Mouse (Mus musculus) ES-Bruce4 (cell line): Measurements from ENCODE around the gene Mllt3. TPM values are rescaled to one million over a fixed set of nuclear protein-coding genes. Genes with fewer than 3 reads are reported as not detected.

Experiments used
- H3K27ac ChIP-seq: 2 replicates; pipeline ENCODE4 v1.5.1; 2012; ENCODE audit warnings: low read length, inconsistent platforms; ENCODE audit not compliant: insufficient read depth
- H3K27me3 ChIP-seq: 2 replicates; pipeline ENCODE4 v1.6.1; 2012; ENCODE audit warnings: mild to moderate bottlenecking, low read length, inconsistent platforms; ENCODE audit not compliant: control insufficient read depth, poor library complexity, insufficient read depth, severe bottlenecking
- H3K36me3 ChIP-seq: 2 replicates; pipeline ENCODE4 v1.6.1; 2012; ENCODE audit warnings: inconsistent platforms, mild to moderate bottlenecking, low read length, moderate library complexity; ENCODE audit not compliant: control insufficient read depth, poor library complexity, insufficient read depth, severe bottlenecking
- H3K4me1 ChIP-seq: one replicate; pipeline ENCODE4 v1.8.1; 2011; ENCODE audit warnings: low read length; ENCODE audit not compliant: control insufficient read depth, insufficient read depth
- H3K4me3 ChIP-seq: 2 replicates; pipeline ENCODE4 v1.5.1; 2011; ENCODE audit warnings: low read depth, mild to moderate bottlenecking, low read length
- H3K9ac ChIP-seq: 2 replicates; pipeline ENCODE4 v1.6.1; 2012; ENCODE audit warnings: low read depth, mild to moderate bottlenecking, inconsistent platforms; ENCODE audit not compliant: poor library complexity, severe bottlenecking
- H3K9me3 ChIP-seq: replicated peaks from 2 replicates; pipeline ENCODE4 v1.6.1; 2012; ENCODE audit warnings: mild to moderate bottlenecking, low read length, inconsistent platforms; ENCODE audit not compliant: control insufficient read depth, poor library complexity, insufficient read depth, severe bottlenecking
- CTCF ChIP-seq: IDR thresholded peaks from one replicate; pipeline ENCODE4 v1.8.1; 2011; ENCODE audit warnings: low read depth, low read length
- EP300 ChIP-seq: IDR thresholded peaks from 2 replicates; pipeline ENCODE4 v1.6.1; 2011; ENCODE audit warnings: low read depth, low read length; ENCODE audit not compliant: insufficient read depth
- POLR2A ChIP-seq: IDR thresholded peaks from one replicate; pipeline ENCODE4 v1.8.1; 2011; ENCODE audit warnings: low read length; ENCODE audit not compliant: insufficient read depth
- polyA plus RNA-seq: library from polyadenylated mRNA; stranded (reverse); fragments of >200 nt; gene quantifications from 2 replicates; pipeline ENCODE4 v1.2.4, GENCODE M21; 2011; ENCODE audit warnings: low read depth; ENCODE audit not compliant: missing spikeins, insufficient read depth, insufficient read length

Mllt3 gene
- polyA plus RNA-seq, 1 experiment = 19.2 TPM

DNA sequence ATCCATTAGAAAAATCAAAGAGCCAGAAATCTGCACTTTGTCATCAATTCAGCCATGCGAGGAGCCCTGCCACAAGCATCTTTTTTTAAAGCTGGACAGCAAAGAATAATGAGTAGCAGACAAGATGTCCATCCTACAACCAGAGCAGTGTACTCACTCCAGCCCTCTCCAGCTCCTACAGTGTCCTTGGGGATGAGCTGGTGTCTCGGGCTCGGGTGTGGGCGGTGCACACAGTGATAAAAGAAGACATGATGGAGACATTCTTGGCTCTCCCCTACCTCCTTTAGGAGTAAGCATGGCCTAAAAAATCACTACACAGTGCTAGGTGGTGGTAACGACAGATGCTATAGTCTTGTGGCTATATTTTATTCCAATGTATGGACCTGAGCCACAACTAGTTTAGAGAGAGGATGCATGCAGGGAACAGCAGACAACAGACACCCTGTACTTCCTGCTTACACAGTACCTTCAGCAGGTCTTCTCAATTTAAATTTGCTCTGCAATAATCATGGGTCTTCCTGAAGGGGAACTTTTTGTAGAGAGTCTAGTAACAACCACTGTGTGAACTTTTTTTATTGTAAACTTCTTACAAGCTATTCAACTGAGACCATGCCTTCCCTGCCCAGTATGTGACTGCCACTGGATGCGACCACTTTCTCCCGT, 78.6 kb downstream of the Mllt3 start:
- Histone ChIP-seq H3K27me3 (no peaks in the 10 kb centered on the region), H3K36me3 (no peaks in the 10 kb centered on the region), H3K9ac (no peak overlapping the region), H3K27ac (no peak overlapping the region), H3K9me3 (no peaks in the 10 kb centered on the region), H3K4me3 (no peak overlapping the region), H3K4me1 (no peaks in the 10 kb centered on the region)
- TF ChIP-seq POLR2A (no peak), EP300 (no peak), CTCF (no peak)

DNA sequence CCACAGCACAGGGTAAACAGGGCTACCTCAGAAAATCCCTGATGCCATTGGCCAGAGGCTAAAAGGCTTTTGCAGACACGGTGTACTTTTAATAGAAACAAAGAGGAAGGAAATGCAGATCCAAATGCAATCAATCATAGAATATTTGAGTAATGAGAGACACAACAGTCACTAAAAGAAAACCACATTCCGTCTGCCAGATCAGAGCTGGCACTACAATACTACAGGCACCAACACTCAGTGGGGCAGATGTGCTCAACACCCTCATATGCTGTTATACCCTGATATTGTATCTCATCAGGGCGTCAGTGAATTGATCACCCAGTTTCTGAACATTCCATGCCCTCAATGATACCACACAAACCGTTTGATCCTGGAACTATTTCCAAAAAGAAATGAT, 79.4 kb downstream of the Mllt3 start:
- TF ChIP-seq EP300 (no peak), POLR2A (no peak), CTCF (no peak)
- H3K9me3 ChIP-seq = no peaks in the 10 kb centered on the region

DNA sequence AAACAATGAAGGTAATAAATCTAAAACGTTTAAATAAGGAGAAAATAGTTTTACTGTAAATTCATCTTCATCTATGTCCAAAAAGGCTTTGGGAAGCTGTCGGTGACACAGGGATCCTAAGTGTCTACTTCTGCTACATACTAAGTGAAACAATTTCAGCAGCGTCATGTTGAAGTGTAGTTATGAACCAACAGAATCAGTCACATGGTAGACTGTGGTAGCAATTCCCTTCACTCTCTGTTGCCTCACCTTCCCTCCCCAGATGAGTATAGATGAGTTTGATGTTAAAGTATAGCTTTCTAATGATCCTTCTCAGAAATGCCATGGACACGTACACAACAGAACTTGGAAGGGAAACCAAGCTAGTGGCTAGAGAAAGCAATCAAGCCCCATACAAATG, 79.9 kb downstream of the Mllt3 start:
- Histone ChIP-seq H3K27ac (no peak overlapping the region), H3K36me3 (no peaks in the 10 kb centered on the region), H3K4me1 (no peaks in the 10 kb centered on the region), H3K27me3 (no peaks in the 10 kb centered on the region), H3K9me3 (no peaks in the 10 kb centered on the region), H3K9ac (no peak overlapping the region), H3K4me3 (no peak overlapping the region)
- TF ChIP-seq CTCF (no peak), POLR2A (no peak), EP300 (no peak)

More for the DNA sequence above, 79.4 kb downstream of the Mllt3 start:
- Histone ChIP-seq H3K27ac (no peak overlapping the region), H3K36me3 (no peaks in the 10 kb centered on the region), H3K4me1 (no peaks in the 10 kb centered on the region), H3K4me3 (no peak overlapping the region), H3K9ac (no peak overlapping the region), H3K27me3 (no peaks in the 10 kb centered on the region)

DNA sequence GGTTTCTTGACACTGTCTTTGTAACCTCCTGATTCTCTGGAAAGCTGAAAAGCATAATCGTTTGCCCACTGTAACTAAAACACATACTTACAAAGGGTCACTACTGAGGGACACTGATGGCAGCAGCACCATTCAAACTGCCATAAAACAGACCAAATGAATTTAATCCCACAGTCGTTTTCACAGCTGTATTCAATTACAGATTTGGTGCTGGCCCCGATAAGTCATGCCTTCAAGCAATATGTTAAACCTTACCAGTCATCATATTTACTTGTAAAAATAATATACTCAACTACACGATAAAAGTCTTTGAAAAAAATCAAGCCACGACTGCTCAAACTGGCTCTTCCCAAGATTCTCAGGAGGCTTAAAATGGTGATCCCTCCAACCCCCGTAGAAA, 83.7 kb downstream of the Mllt3 start:
- H3K9me3 ChIP-seq = no peaks in the 10 kb centered on the region
- no peak for TF ChIP-seq EP300
- TF ChIP-seq POLR2A = no peak
- TF ChIP-seq CTCF = no peak
- H3K4me1 ChIP-seq = no peaks in the 10 kb centered on the region
- no peak overlapping the region for H3K9ac ChIP-seq
- H3K4me3 ChIP-seq = no peak overlapping the region
- no peaks in the 10 kb centered on the region for H3K27me3 ChIP-seq
- H3K27ac ChIP-seq = no peak overlapping the region
- no peaks in the 10 kb centered on the region for H3K36me3 ChIP-seq

DNA sequence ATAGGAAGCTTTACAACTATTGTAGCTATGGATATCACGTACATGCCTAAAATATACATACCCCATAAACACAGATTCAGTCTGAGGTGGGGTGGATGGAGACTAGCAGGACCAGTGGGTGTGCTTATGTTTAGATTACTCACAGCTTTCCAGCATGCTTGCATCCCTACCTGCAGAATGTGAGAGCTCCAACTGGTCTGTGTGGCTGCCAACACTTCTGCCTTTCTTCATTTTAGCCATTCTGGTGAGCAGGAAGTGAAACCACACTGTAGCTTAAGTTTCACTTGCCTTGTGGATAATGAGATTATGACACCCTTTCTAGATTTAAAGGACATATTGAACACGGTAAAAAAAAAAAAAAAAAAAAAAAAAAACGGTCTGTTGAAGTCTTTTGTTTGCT, 88.8 kb downstream of the Mllt3 start:
- H3K4me3 ChIP-seq = no peak overlapping the region
- no peaks in the 10 kb centered on the region for H3K9me3 ChIP-seq
- TF ChIP-seq POLR2A = no peak
- no peak for TF ChIP-seq CTCF
- TF ChIP-seq EP300 = no peak
- no peaks in the 10 kb centered on the region for H3K27me3 ChIP-seq
- H3K36me3 ChIP-seq = no peaks in the 10 kb centered on the region
- no peak overlapping the region for H3K9ac ChIP-seq
- no peak overlapping the region for H3K27ac ChIP-seq
- H3K4me1 ChIP-seq = no peaks in the 10 kb centered on the region

DNA sequence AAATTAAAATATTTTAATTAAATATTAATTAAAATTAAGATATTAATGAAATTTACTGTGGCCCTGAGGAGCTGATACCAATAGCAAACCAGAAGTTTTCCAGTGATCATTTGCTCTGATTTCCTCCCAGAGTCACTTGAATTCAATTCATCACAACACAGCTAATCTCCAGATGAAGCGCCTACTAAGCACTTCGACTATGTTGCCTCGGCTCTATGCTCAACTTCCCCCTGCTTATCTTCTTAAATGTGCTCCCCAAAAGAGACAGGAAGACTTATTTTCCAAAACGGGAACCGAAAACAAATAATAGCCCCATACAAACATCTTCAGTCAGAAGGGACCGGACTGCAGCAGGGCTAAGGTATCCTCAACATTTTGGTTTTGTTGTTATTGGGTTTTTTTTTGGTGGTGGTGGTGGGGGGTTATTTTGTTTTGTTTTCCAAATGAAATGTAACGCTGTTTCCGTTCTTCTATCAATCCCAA, 90.2 kb downstream of the Mllt3 start:
- TF ChIP-seq CTCF = no peak
- no peak for TF ChIP-seq POLR2A
- no peak for TF ChIP-seq EP300
- H3K4me3 ChIP-seq = no peak overlapping the region
- H3K4me1 ChIP-seq = no peaks in the 10 kb centered on the region
- no peaks in the 10 kb centered on the region for H3K36me3 ChIP-seq
- H3K9ac ChIP-seq = no peak overlapping the region
- no peaks in the 10 kb centered on the region for H3K27me3 ChIP-seq
- H3K9me3 ChIP-seq = no peaks in the 10 kb centered on the region
- H3K27ac ChIP-seq = no peak overlapping the region
